Mouse (Mus musculus) right cerebral cortex, postnatal 25 days (tissue): ENCODE measurements around the gene Dnaja2.

Source experiments
- DNase-seq: peaks from one replicate; pipeline ENCODE4 v3.0.0; 2022

The Dnaja2 gene

DNA sequence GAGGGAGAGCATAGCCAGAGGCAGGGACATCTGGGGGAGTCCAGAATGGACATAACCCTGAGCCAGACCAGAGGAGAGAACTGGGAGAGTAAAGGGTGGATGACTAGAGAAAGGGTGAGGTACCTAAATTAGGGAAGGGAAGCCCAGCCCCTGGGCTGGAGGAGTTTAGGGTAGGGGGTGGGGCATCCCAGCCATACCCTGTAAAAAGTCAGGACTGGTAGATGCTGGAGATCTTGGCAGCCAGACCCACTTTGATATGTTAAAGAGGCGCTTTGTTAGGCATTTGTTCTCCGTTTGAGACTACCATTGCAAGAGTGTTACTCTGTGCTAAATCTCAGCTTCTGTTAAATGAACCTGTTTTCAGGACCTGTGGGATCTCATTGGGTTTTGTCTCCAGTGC, 56.6 kb downstream of the Dnaja2 start:
- DNase-seq, result no peak

GRCm38 (mm10) chr8:85496778-85497177, 58.4 kb downstream of the Dnaja2 start:
- DNase-seq, result no peak

DNA sequence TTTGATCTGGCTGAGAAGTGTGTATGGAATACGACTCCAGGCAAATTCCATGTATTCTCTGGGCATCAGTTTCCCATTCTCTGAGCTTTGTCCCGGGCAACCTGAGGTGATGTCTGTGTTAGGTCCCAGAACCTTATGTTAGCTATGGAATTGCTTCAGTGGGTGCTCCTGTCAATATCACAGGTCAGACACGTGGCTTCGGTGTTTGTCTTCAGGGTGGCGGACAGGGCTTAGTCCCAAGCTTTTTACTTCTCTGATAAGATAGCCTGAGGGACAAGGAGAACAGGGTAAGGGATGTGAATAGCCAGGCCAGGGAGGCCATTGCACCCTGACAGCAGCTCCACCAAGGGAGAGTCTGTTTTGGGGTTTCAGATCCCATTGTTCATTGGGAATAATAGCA, 59.0 kb downstream of the Dnaja2 start:
- no peak for DNase-seq

- peak; percentile 49 for DNase-seq
Observed at GRCm38 (mm10) chr8:85492940-85493931, 61.9 kb downstream of the Dnaja2 start.

GRCm38 (mm10) chr8:85492125-85492875, 62.8 kb downstream of the Dnaja2 start, which contains the start of gene Gpt2:
TSS of gene Gpt2 (plus strand) at chr8:85492576.
- DNase-seq, result peak; percentile 96

GRCm38 (mm10) chr8:85489546-85489945, 65.6 kb downstream of the Dnaja2 start:
- DNase-seq, result no peak

DNA sequence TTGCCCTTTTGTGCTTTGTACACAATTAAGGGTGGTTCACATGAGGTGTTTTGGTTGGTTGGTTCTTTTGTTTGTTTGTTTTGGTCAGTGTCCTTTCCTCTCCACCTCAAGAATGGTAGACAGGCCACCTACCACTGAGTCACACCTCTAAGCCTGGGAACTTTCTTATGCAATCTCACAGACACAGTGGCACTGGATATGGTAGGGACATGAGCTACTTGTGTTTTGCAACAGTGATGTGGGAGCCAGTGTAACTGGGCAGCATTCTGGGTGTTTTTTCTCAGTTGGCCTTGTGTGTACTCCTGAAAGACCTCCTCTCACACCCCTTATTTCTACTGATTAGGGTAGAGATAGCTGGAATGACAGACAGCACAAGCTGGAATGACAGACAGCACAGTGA, 66.5 kb downstream of the Dnaja2 start:
- DNase-seq, result no peak

- no peak for DNase-seq
Observed at GRCm38 (mm10) chr8:85487906-85488620, 67.1 kb downstream of the Dnaja2 start.
